Mouse (Mus musculus) ES-E14 (cell line): Measurements from ENCODE around the gene Trio.

ENCODE experiments used
- ZC3H11A ChIP-seq: IDR thresholded peaks from 2 replicates; pipeline ENCODE4 v1.6.1; 2012; ENCODE audit warnings: low read depth, mild to moderate bottlenecking, inconsistent platforms, low read length, borderline replicate concordance
- ZNF384 ChIP-seq: IDR thresholded peaks from 2 replicates; pipeline ENCODE4 v1.6.1; 2012; ENCODE audit warnings: low read depth, low read length, inconsistent platforms

GRCm38 (mm10) chr15:28067373-28067772, 41.7 kb upstream of the Trio start:
- TF ChIP-seq ZNF384 (no peak), ZC3H11A (no peak)
